Mouse (Mus musculus) cerebellum, adult 2 months (tissue): ENCODE data around the gene Trappc4.

Experiments used
- CTCF ChIP-seq: fragments of 200-500 bp; IDR thresholded peaks from 2 replicates; pipeline ENCODE4 v1.5.1; 2011; ENCODE audit warnings: low read depth, mild to moderate bottlenecking, control low read depth, low read length, moderate library complexity, borderline replicate concordance; ENCODE audit not compliant: insufficient read depth
- POLR2A ChIP-seq: fragments of 200-500 bp; IDR thresholded peaks from 2 replicates; pipeline ENCODE4 v1.6.1; 2011; ENCODE audit warnings: low read length, control low read depth, borderline replicate concordance; ENCODE audit not compliant: insufficient read depth

GRCm38 (mm10) chr9:44406906-44407751 is at the start of gene Trappc4, which contains the start of gene Rps25:
- TF ChIP-seq CTCF (no peak), POLR2A (peak; percentile 43; the same call in 1 of the 2 replicates)
